Mouse (Mus musculus) heart, embryonic 14.5 days (tissue): ENCODE measurements around the gene Zfp275. TPM values are rescaled to one million over a fixed set of nuclear protein-coding genes. Genes with fewer than 3 reads are reported as not detected.
A peak's percentile ranks its signal among the peaks of the same experiment; 100 is the strongest.
"Not testable (repeated sequence)": the region's sequence is repeated elsewhere in the genome, so short reads cannot be mapped to it uniquely, and the experiment has no call there.

Experiments used
- ATAC-seq: fragments of 200-750 bp; cut with Nextera tagmentation; 2 replicates; pipeline ENCODE4 v1.8.0; 2017; ENCODE audit warnings: low read depth, moderate TSS enrichment; ENCODE audit not compliant: insufficient number of reproducible peaks, insufficient read depth, low FRiP score
- H3K27ac ChIP-seq, 2 experiments: fragments of 200-500 bp in 1 of 2; fragments of 300-500 bp in 1 of 2; sonication (generic) in 1 of 2; replicated peaks in 1 of 2; 2 replicates each; pipeline ENCODE4 v1.5.1; 2012 to 2014; ENCODE audit warnings: low read depth in 2 of 2, low read length in 2 of 2, control low read depth in 1 of 2, mild to moderate bottlenecking in 1 of 2, mixed read lengths in 1 of 2; ENCODE audit not compliant: control insufficient read depth in 1 of 2, insufficient read depth in 1 of 2
- H3K27me3 ChIP-seq: fragments of 300-500 bp; sonication (generic); 2 replicates; pipeline ENCODE4 v1.6.1; 2014; ENCODE audit warnings: mild to moderate bottlenecking, low read length, control low read depth; ENCODE audit not compliant: control insufficient read depth, insufficient read depth
- H3K36me3 ChIP-seq: fragments of 300-500 bp; sonication (generic); 2 replicates; pipeline ENCODE4 v1.6.1; 2014; ENCODE audit warnings: mild to moderate bottlenecking, control low read depth, low read length, mixed read lengths; ENCODE audit not compliant: control insufficient read depth, insufficient read depth
- H3K4me1 ChIP-seq, 2 experiments: fragments of 200-500 bp in 1 of 2; fragments of 300-500 bp in 1 of 2; sonication (generic) in 1 of 2; 2 replicates each; pipeline ENCODE4 v1.6.1; 2012 to 2014; ENCODE audit warnings: low read length in 2 of 2, control low read depth in 1 of 2, mixed read lengths in 1 of 2; ENCODE audit not compliant: control insufficient read depth in 2 of 2, insufficient read depth in 2 of 2
- H3K4me2 ChIP-seq: fragments of 300-500 bp; sonication (generic); 2 replicates; pipeline ENCODE4 v1.6.1; 2014; ENCODE audit warnings: mild to moderate bottlenecking, low read length
- H3K4me3 ChIP-seq, 2 experiments: fragments of 200-500 bp in 1 of 2; fragments of 300-500 bp in 1 of 2; sonication (generic) in 1 of 2; 2 replicates each; pipeline ENCODE4 v1.5.1; 2012 to 2014; ENCODE audit warnings: low read length in 2 of 2, mild to moderate bottlenecking in 2 of 2, control low read depth in 1 of 2, low read depth in 1 of 2, moderate library complexity in 1 of 2; ENCODE audit not compliant: control insufficient read depth in 1 of 2, insufficient read depth in 1 of 2
- H3K9ac ChIP-seq: fragments of 300-500 bp; sonication (generic); 2 replicates; pipeline ENCODE4 v1.6.1; 2014; ENCODE audit warnings: mild to moderate bottlenecking, low read length
- H3K9me3 ChIP-seq: fragments of 300-500 bp; sonication (generic); 2 replicates; pipeline ENCODE4 v1.6.1; 2016; ENCODE audit warnings: low read length, control low read depth; ENCODE audit not compliant: control insufficient read depth
- WGBS: fragments of 180-500 bp; shearing (Covaris S2); extraction: QIAGEN DNeasy Blood & Tissue Kit; methylation state at CpG from one replicate; pipeline ENCODE4 v1.1.7; 2014; 5-methylcytosine and 5-hydroxymethylcytosine counted together
- polyA plus RNA-seq: library from polyadenylated mRNA; unstranded; fragments of >200 nt; fragmentation: Nextera tagmentation; extraction: Ambion mirVana; gene quantifications from 2 replicates; pipeline ENCODE4 v1.2.1, GENCODE M21; 2014

Gene Zfp275
- 10.2 and 11.0 TPM in 2 replicates for polyA plus RNA-seq

- peaks cover 2 to 7% of the 10 kb centered on the region in 2 experiments; a peak in 2 of 4 replicates for H3K4me1 ChIP-seq
- H3K9me3 ChIP-seq, result no peaks in the 10 kb centered on the region
- no peaks in the 10 kb centered on the region for H3K27me3 ChIP-seq
- peak within 1 kb of the TSS; percentile 60 to 65 for H3K4me3 ChIP-seq
- peak; percentile 83; the same call in 1 of the 2 replicates for ATAC-seq
- peak within 1 kb of the TSS; percentile 60 to 75 for H3K27ac ChIP-seq
- H3K9ac ChIP-seq, result peak within 1 kb of the TSS; percentile 81
- WGBS, result 19% methylated on average over 37 of the region's 37 CpGs
- peak within 1 kb of the TSS; percentile 69 for H3K4me2 ChIP-seq
- H3K36me3 ChIP-seq, result peaks cover 9% of the 10 kb centered on the region
These were observed at the start of gene Zfp275 for GRCm38 (mm10) chrX:73342483-73342895. TSS of gene Zfp275 (plus strand) at chrX:73342621.

- not testable (repeated sequence) for H3K9me3 ChIP-seq, H3K4me2 ChIP-seq, ATAC-seq, H3K27ac ChIP-seq, H3K36me3 ChIP-seq, H3K4me1 ChIP-seq, H3K27me3 ChIP-seq, H3K4me3 ChIP-seq, H3K9ac ChIP-seq
- 89% methylated on average over 12 of the region's 17 CpGs for WGBS
These were observed 49.5 kb upstream of the Zfp275 start, which contains the start of the genes Xlr5a and Xlr5c for GRCm38 (mm10) chrX:73292876-73293275. TSS of gene Xlr5a (minus strand) at chrX:73292976. TSS of gene Xlr5c (minus strand) at chrX:73292976.

- not testable (repeated sequence) for H3K4me3 ChIP-seq, H3K4me1 ChIP-seq, ATAC-seq, H3K9ac ChIP-seq, H3K27ac ChIP-seq, H3K4me2 ChIP-seq, H3K36me3 ChIP-seq, H3K27me3 ChIP-seq, H3K9me3 ChIP-seq
- 53% methylated on average over 6 of the region's 10 CpGs for WGBS
These were observed 46.7 kb upstream of the Zfp275 start for GRCm38 (mm10) chrX:73295745-73296144.

GRCm38 (mm10) chrX:73312522-73312921 is 29.9 kb upstream of the Zfp275 start:
- Histone ChIP-seq H3K36me3 (no peaks in the 10 kb centered on the region), H3K4me2 (no peak overlapping the region), H3K9ac (no peak overlapping the region), H3K27me3 (no peaks in the 10 kb centered on the region), H3K4me3 (no peak overlapping the region), H3K27ac (no peak overlapping the region), H3K4me1 (no peaks in the 10 kb centered on the region), H3K9me3 (no peaks in the 10 kb centered on the region)
- ATAC-seq, result no peak
- WGBS, result 17% methylated on average over 3 of the region's 3 CpGs

- H3K9ac ChIP-seq, result no peak overlapping the region
- H3K27me3 ChIP-seq, result no peaks in the 10 kb centered on the region
- no peak overlapping the region for H3K27ac ChIP-seq
- H3K36me3 ChIP-seq, result no peaks in the 10 kb centered on the region
- WGBS, result 63% methylated on average over 3 of the region's 3 CpGs
- H3K4me2 ChIP-seq, result no peak overlapping the region
- H3K4me1 ChIP-seq, result no peaks in the 10 kb centered on the region
- H3K9me3 ChIP-seq, result no peaks in the 10 kb centered on the region
- H3K4me3 ChIP-seq, result no peak overlapping the region
- ATAC-seq, result no peak
These were observed 21.4 kb upstream of the Zfp275 start for GRCm38 (mm10) chrX:73321029-73321428.

DNA sequence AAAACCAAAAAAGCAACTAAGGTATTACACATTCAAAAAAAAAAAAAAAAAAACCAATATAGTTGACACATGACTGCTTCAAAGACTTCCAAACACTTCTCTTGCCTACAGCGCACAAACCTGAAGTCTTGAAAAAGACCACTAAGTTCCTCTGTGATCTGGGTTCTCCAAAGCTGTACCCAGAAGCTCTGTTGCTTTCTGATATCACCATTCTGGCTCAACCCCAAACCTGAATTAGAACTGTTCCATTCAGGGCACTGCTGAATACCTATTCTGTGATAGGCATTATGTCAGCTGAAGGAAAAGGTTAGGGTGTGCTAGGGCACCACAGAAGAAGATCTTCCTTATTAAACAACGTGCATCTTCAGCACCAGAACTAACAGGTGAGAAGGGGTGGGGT is 15.2 kb upstream of the Zfp275 start:
- no peak for ATAC-seq
- Histone ChIP-seq H3K27ac (no peak overlapping the region), H3K4me1 (no peaks in the 10 kb centered on the region), H3K36me3 (no peaks in the 10 kb centered on the region), H3K9me3 (no peaks in the 10 kb centered on the region), H3K4me2 (no peak overlapping the region), H3K9ac (no peak overlapping the region), H3K4me3 (no peak overlapping the region), H3K27me3 (peaks cover 2% of the 10 kb centered on the region; the same call in 1 of the 2 replicates)
- 74% methylated on average over 2 of the region's 2 CpGs for WGBS

DNA sequence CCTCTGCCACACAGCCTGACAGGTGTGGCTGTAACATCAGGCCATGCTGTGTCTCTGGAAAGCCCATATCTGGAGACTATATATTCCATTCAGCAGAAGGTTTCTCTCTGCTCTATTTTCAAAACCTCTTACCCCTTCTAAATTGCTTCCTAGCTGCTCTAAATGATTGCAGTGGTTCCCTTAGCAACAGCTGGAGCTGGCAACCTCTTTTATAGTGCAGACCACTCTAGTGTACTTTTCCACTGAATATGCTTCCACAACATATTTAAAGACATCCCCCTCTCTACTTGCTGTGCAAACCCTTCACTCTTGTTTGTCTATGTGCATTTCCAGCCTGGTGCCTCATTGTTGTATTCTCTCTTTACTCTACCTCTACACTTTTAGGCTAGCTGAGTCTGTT is 8.9 kb upstream of the Zfp275 start:
- Histone ChIP-seq H3K27me3 (no peaks in the 10 kb centered on the region; the same call in 1 of the 2 replicates), H3K4me3 (no peak overlapping the region), H3K9me3 (no peaks in the 10 kb centered on the region), H3K4me1 (no peaks in the 10 kb centered on the region), H3K36me3 (no peaks in the 10 kb centered on the region), H3K27ac (no peak overlapping the region), H3K4me2 (no peak overlapping the region), H3K9ac (no peak overlapping the region)
- no peak for ATAC-seq

- Histone ChIP-seq H3K9ac (no peak within 1 kb of the TSS), H3K9me3 (no peaks in the 10 kb centered on the region), H3K36me3 (no peaks in the 10 kb centered on the region), H3K4me3 (no peak within 1 kb of the TSS), H3K27ac (no peak within 1 kb of the TSS), H3K27me3 (no peaks in the 10 kb centered on the region), H3K4me2 (no peak within 1 kb of the TSS), H3K4me1 (no peaks in the 10 kb centered on the region)
- ATAC-seq, result no peak
- 65% methylated on average over 4 of the region's 4 CpGs for WGBS
These were observed 5.7 kb upstream of the Zfp275 start, which contains the start of gene Gm45015 for GRCm38 (mm10) chrX:73336740-73337139. TSS of gene Gm45015 (minus strand) at chrX:73336840.
